Mouse (Mus musculus) Patski (cell line): ENCODE results near the gene E4f1. TPM values are rescaled to one million over a fixed set of nuclear protein-coding genes. Genes with fewer than 3 reads are reported as not detected.
"Not testable (repeated sequence)": the region's sequence is repeated elsewhere in the genome, so short reads cannot be mapped to it uniquely, and the experiment has no call there.

Experiments used
- ATAC-seq: fragments of 100-300 bp; one replicate; pipeline ENCODE4 v1.8.0; 2021
- CTCF ChIA-PET: fragments of 350-600 bp; sonication (Branson Sonifier 250); formaldehyde crosslinking; loops from one replicate; lab custom pipeline; 2022; ENCODE audit warnings: inconsistent platforms; lab: Charles Lee
- POLR2A ChIA-PET: fragments of 350-600 bp; sonication (Branson Sonifier 250); formaldehyde crosslinking; loops from one replicate; lab custom pipeline; 2022; ENCODE audit warnings: antibody characterized with exemption, inconsistent platforms; lab: Charles Lee
- DNase-seq: peaks from one replicate; pipeline ENCODE4 v3.0.0-alpha.2; 2011; ENCODE audit warnings: low read depth, low spot score
- H3K27me3 ChIP-seq: fragments of 371-371 bp; one replicate; pipeline ENCODE4 v1.5.1; 2021
- CTCF ChIP-seq: fragments of 100-300 bp; IDR thresholded peaks from one replicate; pipeline ENCODE4 v1.5.1; 2021
- in situ Hi-C: fragments of 300-500 bp; cut with MboI; formaldehyde crosslinking; loops from 3 replicates; pipeline ENCODE4 v1.11.1; 2018; ENCODE audit warnings: low pct_unique_long_range_greater_than_20kb, mixed read lengths
- polyA plus RNA-seq: library from polyadenylated mRNA; unstranded; gene quantifications from one replicate; pipeline ENCODE4 v1.2.3, GENCODE M21; 2021

E4f1 gene
- polyA plus RNA-seq, 1 experiment from 2014 or later = 36.9 TPM

DNA sequence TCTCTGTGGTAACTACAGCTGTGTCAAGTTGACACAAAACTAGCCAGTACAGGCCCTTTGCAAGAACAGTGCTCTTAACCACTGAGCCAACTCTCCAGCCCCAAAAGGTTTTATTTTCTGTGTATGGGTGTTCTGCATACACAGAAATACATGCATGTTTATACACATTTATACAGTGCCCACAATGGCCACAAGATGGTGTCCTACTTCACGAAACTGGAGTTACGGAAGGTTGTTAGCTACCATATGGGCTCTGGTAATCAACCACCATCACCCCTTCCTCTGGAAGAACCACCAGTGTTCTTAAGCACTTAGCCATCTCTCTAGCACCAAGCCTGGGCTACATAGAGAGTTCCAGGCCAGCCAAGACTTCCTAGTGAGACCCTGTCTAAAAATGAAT, 8.5 kb downstream of the E4f1 start:
- CTCF ChIA-PET = interaction anchor here (0.6 to 1.3 kb wide), 4 partner anchors 18 to 1328 kb away, joined by 3 to 7 read pairs (median 3); no protein-coding TSS in a partner anchor
- in situ Hi-C loops = loop anchor here (10.0 kb wide), 1 partner anchor 193 kb away; the partner anchor contains the start of genes Npw and Slc9a3r2

DNA sequence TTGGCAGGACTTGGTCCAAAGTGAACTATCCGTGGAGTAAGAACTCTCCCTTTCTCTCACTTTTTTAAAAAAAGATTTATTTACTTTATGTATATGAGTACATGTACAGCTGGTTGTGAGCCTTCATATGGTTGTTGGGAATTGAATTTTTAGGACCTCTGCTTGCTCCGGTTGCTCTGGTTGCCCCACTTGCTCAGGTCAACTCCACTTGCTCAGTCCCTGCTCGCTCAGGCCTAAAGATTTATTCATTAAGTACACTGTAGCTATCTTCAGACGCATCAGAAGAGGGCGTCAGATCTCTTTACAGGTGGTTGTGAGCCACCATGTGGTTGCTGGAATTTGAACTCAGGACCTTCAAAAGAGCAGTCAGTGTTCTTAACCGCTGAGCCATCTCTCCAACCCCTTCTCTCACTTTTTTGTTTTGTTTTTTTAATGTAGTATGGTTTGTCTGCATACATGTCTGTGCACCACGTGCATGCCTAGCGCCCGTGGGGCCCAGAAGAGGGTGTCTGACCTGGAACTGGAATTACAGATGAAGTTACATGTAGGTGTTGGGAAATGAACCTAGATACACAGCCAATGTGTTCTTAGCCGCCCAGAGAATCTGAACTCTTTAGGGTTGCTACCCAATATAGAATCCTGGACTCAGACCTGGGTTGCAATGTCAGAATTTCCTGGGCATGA, 14.4 kb downstream of the E4f1 start:
- POLR2A ChIA-PET = interaction anchor here (1.3 to 3.6 kb wide), 2 partner anchors 16 to 24 kb away, joined by 3 to 12 read pairs; partner anchors contain the start of genes E4f1 and Pgp
- H3K27me3 ChIP-seq, ATAC-seq, DNase-seq, in situ Hi-C loops, CTCF ChIA-PET: not testable (repeated sequence)

More for the DNA sequence above, 8.5 kb downstream of the E4f1 start:
- no peak for ATAC-seq
- no peak for DNase-seq
- H3K27me3 ChIP-seq = no peaks in the 10 kb centered on the region
- no peak for TF ChIP-seq CTCF
- POLR2A ChIA-PET = no interaction called here

DNA sequence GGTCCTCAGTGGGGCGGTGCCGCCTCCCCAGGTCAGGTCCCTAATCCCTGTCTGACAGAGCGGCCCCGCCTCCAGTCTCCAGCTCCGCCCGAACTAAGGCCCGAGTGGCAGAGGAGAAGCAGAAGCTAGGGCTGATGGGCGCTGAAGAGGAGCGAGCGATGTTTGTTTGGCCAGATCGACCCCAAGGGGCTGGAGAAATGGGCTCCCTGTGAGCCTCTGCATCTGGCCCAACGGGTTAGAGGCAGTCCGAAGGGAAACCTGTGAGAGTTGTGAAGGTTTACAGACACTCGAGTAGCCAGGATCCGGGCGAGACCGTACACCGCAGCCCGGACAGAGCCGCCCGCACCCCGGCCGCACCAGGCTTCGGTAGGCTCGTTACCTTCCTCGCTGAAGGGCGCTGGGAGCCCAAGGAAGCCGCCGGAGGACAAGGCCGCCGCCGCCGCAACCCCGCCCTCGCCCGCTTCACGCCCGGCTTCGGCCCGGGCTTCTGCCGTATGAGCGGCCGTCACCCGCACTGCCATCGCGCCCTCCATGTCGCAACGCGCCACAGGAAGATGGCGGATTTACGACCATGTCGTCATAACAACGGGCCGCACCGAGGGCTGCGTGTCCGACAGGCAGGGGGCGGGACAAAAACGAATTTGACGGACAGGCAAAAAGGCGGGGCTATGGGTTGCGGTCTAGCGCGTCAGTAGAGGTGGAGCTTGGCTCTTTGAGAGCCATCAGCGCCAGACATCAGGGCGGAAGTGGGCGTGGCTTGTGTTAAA, 15.2 kb downstream of the E4f1 start:
- in situ Hi-C loops = no loop called here
- ChIA-PET POLR2A (interaction anchor here (1.2 to 3.6 kb wide), 4 partner anchors 16 to 95 kb away, joined by 3 to 12 read pairs (median 4); partner anchors contain the start of genes E4f1, Pgp and Pkd1), CTCF (interaction anchor here (1.8 kb wide), 1 partner anchor 18 kb away, joined by 5 read pairs; no protein-coding TSS in a partner anchor)
- DNase-seq (peak; percentile 89), ATAC-seq (peak; percentile 81)
- H3K27me3 ChIP-seq = no peaks in the 10 kb centered on the region
- TF ChIP-seq CTCF = no peak

DNA sequence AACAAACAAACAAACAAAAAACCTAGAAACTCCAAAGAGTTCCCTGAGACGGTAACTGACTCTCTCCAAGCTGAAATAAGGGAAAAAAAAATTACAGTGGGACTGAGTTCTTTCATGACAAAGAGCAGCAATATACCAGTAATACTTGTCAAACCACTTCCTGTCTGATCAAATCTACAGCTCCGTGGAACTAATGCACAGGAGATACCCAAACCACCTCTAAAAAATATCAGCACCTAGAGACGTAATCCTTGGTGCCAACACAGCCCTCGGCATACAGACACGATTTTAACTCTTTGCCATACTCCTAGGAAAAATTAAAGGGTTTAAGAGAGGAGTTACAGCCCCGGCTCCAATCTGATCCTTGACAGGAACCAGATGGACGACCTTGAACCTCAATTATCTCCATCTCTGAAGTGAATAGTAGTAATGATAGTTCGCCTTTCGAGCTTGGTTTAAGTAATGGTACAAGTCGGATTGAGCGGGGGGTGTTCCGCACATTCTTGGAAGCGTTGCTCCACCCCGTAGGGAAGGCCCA, 15.8 kb downstream of the E4f1 start:
- ATAC-seq (peak; percentile 6), DNase-seq (no peak)
- no peaks in the 10 kb centered on the region for H3K27me3 ChIP-seq
- POLR2A ChIA-PET = interaction anchor here (1.1 to 3.6 kb wide), 4 partner anchors 10 to 96 kb away, joined by 3 to 12 read pairs (median 4); partner anchors contain the start of genes E4f1, Pgp and Pkd1
- TF ChIP-seq CTCF = no peak
- CTCF ChIA-PET = interaction anchor here (0.8 to 1.8 kb wide), 2 partner anchors 17 to 25 kb away, joined by 3 to 5 read pairs; partner anchors contain the start of gene Mlst8
- in situ Hi-C loops = no loop called here

DNA sequence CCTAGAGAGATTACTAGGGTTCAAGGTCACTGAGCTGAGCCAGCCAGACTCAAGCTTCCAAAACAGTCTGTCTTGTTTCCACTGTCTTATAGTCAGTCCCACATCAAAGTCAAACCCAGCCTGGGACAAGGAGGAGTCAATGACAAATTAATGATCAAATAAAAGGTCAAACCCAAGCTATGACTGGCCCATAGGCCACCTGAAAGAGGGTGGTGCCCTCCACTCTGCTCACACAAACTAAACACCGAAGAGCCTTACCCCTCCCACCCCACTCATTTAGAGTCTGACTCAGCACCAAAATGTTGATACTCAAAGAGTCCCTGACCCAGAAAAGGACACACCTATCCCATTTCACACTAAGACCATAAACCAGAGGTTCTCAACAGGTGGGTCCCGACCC, 16.7 kb downstream of the E4f1 start:
- H3K27me3 ChIP-seq = no peaks in the 10 kb centered on the region
- no peak for TF ChIP-seq CTCF
- POLR2A ChIA-PET = interaction anchor here (1.1 to 3.6 kb wide), 2 partner anchors 10 to 18 kb away, joined by 3 to 12 read pairs; partner anchors contain the start of genes E4f1 and Pgp
- ATAC-seq = no peak
- CTCF ChIA-PET = interaction anchor here (1.0 to 1.8 kb wide), 2 partner anchors 16 to 26 kb away, joined by 3 to 5 read pairs; no protein-coding TSS in a partner anchor
- in situ Hi-C loops = no loop called here
- DNase-seq = no peak

DNA sequence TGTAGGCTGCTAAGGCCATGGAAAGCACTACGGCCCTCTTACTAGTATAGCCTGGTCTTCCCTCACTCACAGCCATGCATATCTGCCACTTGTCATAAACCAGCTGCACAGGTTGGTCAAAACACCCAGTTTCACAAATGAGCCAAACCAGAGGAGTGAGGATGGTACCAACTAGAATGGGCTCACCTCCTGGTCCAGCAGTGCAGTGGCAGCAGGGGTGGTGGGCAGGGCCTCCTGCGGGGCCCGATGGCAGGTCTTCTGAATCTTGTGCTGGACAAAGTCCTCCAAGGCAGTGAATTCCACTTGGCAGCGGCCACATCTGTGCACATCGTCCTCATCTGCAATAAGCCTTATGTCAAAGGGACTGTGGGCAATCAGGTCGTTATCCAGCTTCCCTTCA, 18.9 kb downstream of the E4f1 start:
- ChIA-PET POLR2A (interaction anchor here (0.5 kb wide), 1 partner anchor 1732 kb away, joined by 5 read pairs; no protein-coding TSS in a partner anchor), CTCF (interaction anchor here (1.3 kb wide), 1 partner anchor 14 kb away, joined by 5 read pairs; no protein-coding TSS in a partner anchor)
- TF ChIP-seq CTCF = no peak
- DNase-seq (no peak), ATAC-seq (no peak)
- H3K27me3 ChIP-seq = no peaks in the 10 kb centered on the region
- in situ Hi-C loops = no loop called here

DNA sequence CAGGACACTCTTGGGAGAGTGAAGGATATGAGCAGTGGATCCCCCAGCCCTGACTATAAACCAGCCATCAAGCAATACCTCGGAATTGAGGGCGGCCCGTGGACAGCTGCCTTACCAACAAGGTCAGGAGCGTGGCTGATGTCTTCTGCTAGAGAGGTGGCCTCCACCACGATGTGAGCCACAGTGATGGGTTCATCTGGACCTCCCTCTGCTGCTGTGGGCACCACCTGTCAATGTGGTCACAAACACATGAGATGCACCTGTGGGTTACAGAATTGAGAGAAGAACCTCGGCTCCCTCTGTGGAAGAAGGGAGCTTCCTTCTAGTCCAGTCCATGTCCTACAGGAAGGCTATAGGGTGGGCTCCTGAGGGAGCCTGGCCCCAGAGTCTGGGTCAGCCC, 20.6 kb downstream of the E4f1 start:
- ATAC-seq = no peak
- ChIA-PET POLR2A (no interaction called here), CTCF (no interaction called here)
- TF ChIP-seq CTCF = no peak
- no peaks in the 10 kb centered on the region for H3K27me3 ChIP-seq
- in situ Hi-C loops = no loop called here
- no peak for DNase-seq

DNA sequence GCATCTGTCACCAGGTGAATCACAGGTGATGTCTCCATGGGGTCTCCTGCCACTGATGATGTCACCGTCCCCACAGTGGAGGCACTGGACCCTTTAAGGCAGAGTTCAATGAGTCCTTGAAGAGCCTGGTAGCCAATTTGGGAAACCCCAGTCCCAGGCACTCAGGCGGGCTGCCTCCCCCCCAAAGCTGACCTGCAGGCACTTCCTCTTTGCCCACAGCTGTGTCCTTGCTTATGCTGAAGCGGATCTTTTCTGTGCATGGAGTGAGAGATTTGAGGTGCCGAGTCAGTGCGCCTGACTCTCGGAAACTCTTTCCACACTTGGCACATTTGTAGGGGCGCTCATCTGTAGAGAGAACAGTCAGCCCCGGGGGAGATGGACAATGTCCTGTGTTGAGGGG, 23.5 kb downstream of the E4f1 start:
- ATAC-seq (no peak), DNase-seq (no peak)
- TF ChIP-seq CTCF = no peak
- POLR2A ChIA-PET = no interaction called here
- in situ Hi-C loops = no loop called here
- no peaks in the 10 kb centered on the region for H3K27me3 ChIP-seq
- CTCF ChIA-PET = no interaction called here

DNA sequence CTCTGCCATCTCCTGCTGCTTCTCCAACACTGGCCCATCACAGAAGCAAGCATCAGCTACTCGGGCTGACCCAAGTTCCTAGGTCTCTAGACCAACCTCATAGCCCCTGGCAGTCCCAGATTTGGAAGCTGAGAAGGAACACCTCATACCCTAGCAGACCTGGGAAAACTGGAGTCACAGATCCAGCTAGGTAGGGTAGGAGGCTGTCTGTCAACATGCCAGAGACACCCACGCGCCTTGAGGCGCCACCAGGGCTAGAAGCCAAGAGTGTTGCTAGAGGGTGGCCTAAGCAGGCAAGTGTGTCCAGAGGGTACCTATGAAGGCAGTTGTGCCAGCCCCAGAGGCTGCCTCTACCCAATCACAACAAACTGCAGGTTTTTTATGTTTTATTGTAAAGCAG, 26.7 kb downstream of the E4f1 start:
- H3K27me3 ChIP-seq = no peaks in the 10 kb centered on the region
- DNase-seq (no peak), ATAC-seq (no peak)
- ChIA-PET CTCF (interaction anchor here (1.4 kb wide), 1 partner anchor 51 kb away, joined by 3 read pairs; no protein-coding TSS in a partner anchor), POLR2A (interaction anchor here (1.4 kb wide), 1 partner anchor 10 kb away, joined by 3 read pairs; no protein-coding TSS in a partner anchor)
- no peak for TF ChIP-seq CTCF
- in situ Hi-C loops = no loop called here

DNA sequence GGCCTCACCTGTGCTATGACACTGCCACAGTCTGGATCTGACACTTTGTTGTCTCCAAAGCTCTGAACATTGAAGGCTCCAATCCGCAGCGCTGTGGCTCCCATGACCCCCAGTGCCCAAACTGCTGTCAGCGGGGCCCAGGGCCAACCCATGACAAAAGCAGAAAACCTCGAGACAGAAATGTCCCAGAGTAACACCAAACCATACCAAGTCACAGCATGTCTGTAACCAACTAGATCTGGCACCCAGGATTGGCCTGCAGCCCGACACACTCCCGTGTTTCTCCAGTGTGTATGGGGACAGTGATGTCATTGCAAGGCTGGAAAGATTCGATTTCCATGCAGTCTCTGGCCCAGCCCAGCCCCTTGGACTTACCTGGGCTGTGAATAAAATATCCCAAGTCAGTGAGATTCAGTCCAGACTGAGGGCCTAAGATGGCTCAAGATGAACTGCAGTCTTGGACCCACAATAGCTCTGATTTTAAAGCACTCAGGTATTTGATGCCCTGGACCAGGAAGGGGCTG, 27.4 kb downstream of the E4f1 start, which contains the start of gene Dnase1l2:
TSS of gene Dnase1l2 (minus strand) at position 474 of the 524 bp plus-strand sequence.
- ChIA-PET CTCF (no interaction called here), POLR2A (no interaction called here)
- in situ Hi-C loops = no loop called here
- no peak for DNase-seq
- TF ChIP-seq CTCF = no peak
- H3K27me3 ChIP-seq = no peaks in the 10 kb centered on the region
- no peak for ATAC-seq
